Mouse (Mus musculus): ENCODE data around the gene Ceacam12. TPM values are rescaled to one million over a fixed set of nuclear protein-coding genes. Genes with fewer than 3 reads are reported as not detected.

The Ceacam12 gene
- not detected for polyA plus RNA-seq (2014; fragmentation: Illumina TruSeq; extraction: RNeasy Lipid Tissue Mini Kit (QIAGEN cat#74804); ENCODE audit: low replicate concordance)

GRCm38 (mm10) chr7:18065629-18066028 lies at the start of gene Ceacam12:
Gene Ceacam12, plus strand, starts transcription at chr7:18065929.

Other genes starting within 250 kb of the Ceacam12 start
- not detected for gene Gm5155, start 194.2 kb upstream of the Ceacam12 start, polyA plus RNA-seq (2014; fragmentation: Illumina TruSeq; extraction: RNeasy Lipid Tissue Mini Kit (QIAGEN cat#74804); ENCODE audit: low replicate concordance)
- not detected for gene Ceacam11, start 93.8 kb upstream of the Ceacam12 start, polyA plus RNA-seq (2014; fragmentation: Illumina TruSeq; extraction: RNeasy Lipid Tissue Mini Kit (QIAGEN cat#74804); ENCODE audit: low replicate concordance)
- gene Ceacam13, start 56.0 kb upstream of the Ceacam12 start, polyA plus RNA-seq (2014; fragmentation: Illumina TruSeq; extraction: RNeasy Lipid Tissue Mini Kit (QIAGEN cat#74804); ENCODE audit: low replicate concordance) = not detected
- not detected for gene Igfl3, start 110.6 kb downstream of the Ceacam12 start, polyA plus RNA-seq (2014; fragmentation: Illumina TruSeq; extraction: RNeasy Lipid Tissue Mini Kit (QIAGEN cat#74804); ENCODE audit: low replicate concordance)
- 0.33 TPM for gene Mill1, start 179.4 kb downstream of the Ceacam12 start, polyA plus RNA-seq (2014; fragmentation: Illumina TruSeq; extraction: RNeasy Lipid Tissue Mini Kit (QIAGEN cat#74804); ENCODE audit: low replicate concordance)

Measured in small intestine, adult 10 weeks (tissue).